ENCODE assay signal across 14 mouse cellular contexts in the genomic region with DNA sequence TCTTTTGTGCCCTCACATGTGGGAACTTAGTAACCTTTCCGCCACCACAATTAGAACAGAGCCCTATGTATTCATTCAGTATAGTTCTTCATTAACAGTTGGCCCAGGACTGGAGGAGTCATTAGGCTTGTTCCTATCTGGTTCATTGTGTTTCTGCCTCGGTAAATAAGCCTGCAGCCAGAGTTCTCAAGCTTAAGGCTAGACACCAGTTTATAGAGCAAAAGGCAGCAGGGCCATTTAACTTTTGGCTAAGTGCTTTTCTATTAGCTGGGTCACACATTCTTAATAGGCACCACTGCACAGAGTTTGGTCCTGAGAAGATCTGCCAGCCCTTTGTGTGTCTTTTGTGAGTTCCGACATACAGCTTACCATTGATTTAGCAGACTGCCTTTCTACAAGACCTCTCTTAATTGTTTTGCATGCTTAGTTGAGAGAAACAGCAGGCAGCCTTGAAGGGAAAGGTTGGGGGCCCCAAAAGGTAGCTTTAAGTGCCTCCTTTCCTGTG. TPM values are rescaled to one million over a fixed set of nuclear protein-coding genes. Genes with fewer than 3 reads are reported as not detected.
A peak's percentile ranks its signal among the peaks of the same experiment; 100 is the strongest.
DNase-seq lines count a peak whose midpoint lies in the region; ATAC-seq lines count a peak whose summit lies in the region.
"Had no signal": no experiment of that assay in that cellular context is flagged by ENCODE, and none has a peak within 500 bp of the region (broad histone marks: within the 10 kb centered on the region; RNA-seq: fewer than 3 reads in every experiment).

No protein-coding gene starts in this region.

- 2% methylated on average over 3 of the region's 3 CpGs for whole genome bisulfite sequencing in forebrain, embryonic 10.5 days
- WGBS in forebrain, embryonic 15.5 days, result 8% methylated on average over 3 of the region's 3 CpGs
- WGBS in hindbrain, embryonic 11.5 days, result 7% methylated on average over 3 of the region's 3 CpGs
- 14% methylated on average over 3 of the region's 3 CpGs for WGBS in neural tube, embryonic 11.5 days

- H3K9me3 ChIP-seq in forebrain, embryonic 10.5 days, result no peaks in the 10 kb centered on the region
- no peaks in the 10 kb centered on the region for H3K9me3 ChIP-seq in forebrain, embryonic 15.5 days
- H3K9me3 ChIP-seq in hindbrain, embryonic 11.5 days (ENCODE audit: control insufficient read depth, low read length), result no peaks in the 10 kb centered on the region
- H3K9me3 ChIP-seq in neural tube, embryonic 11.5 days (ENCODE audit: control insufficient read depth, low read length), result no peaks in the 10 kb centered on the region
- H3K9me3 ChIP-seq: embryonic facial prominence, embryonic 15.5 days; heart, embryonic 12.5 days; liver, embryonic 12.5 days had no signal

- intact Hi-C loops in left cerebral cortex, postnatal 25 days (cut with DNase I), result no loop called here

- H3K27me3 ChIP-seq in forebrain, embryonic 10.5 days (ENCODE audit: poor library complexity, severe bottlenecking), result peaks cover 98% of the 10 kb centered on the region
- peaks cover 9% of the 10 kb centered on the region for H3K27me3 ChIP-seq in forebrain, embryonic 15.5 days
- H3K27me3 ChIP-seq in hindbrain, embryonic 11.5 days (ENCODE audit: control insufficient read depth, insufficient read depth, low read length), result no peaks in the 10 kb centered on the region
- H3K27me3 ChIP-seq in neural tube, embryonic 11.5 days (ENCODE audit: control insufficient read depth, insufficient read depth, low read length), result no peaks in the 10 kb centered on the region
- H3K27me3 ChIP-seq: embryonic facial prominence, embryonic 15.5 days; heart, embryonic 12.5 days; liver, embryonic 12.5 days had no signal

- no peaks in the 10 kb centered on the region for H3K36me3 ChIP-seq in forebrain, embryonic 10.5 days (replicated peaks)
- no peaks in the 10 kb centered on the region for H3K36me3 ChIP-seq in forebrain, embryonic 15.5 days
- no peaks in the 10 kb centered on the region for H3K36me3 ChIP-seq in hindbrain, embryonic 11.5 days (ENCODE audit: control insufficient read depth, insufficient read depth, low read length)
- H3K36me3 ChIP-seq in neural tube, embryonic 11.5 days (ENCODE audit: control insufficient read depth, insufficient read depth, low read length), result no peaks in the 10 kb centered on the region
- H3K36me3 ChIP-seq: embryonic facial prominence, embryonic 15.5 days; heart, embryonic 12.5 days; liver, embryonic 12.5 days had no signal

- H3K9ac ChIP-seq in forebrain, embryonic 15.5 days (replicated peaks), result no peak overlapping the region
- no peak overlapping the region for H3K9ac ChIP-seq in hindbrain, embryonic 11.5 days (ENCODE audit: low read depth, low read length)
- no peak overlapping the region for H3K9ac ChIP-seq in neural tube, embryonic 11.5 days (ENCODE audit: low read length)
- H3K9ac ChIP-seq: embryonic facial prominence, embryonic 15.5 days; heart, embryonic 12.5 days; liver, embryonic 12.5 days had no signal

- H3K4me2 ChIP-seq in forebrain, embryonic 15.5 days (replicated peaks), result no peak overlapping the region
- H3K4me2 ChIP-seq in hindbrain, embryonic 11.5 days (replicated peaks; ENCODE audit: low read depth, low read length), result no peak overlapping the region
- no peak overlapping the region for H3K4me2 ChIP-seq in neural tube, embryonic 11.5 days (ENCODE audit: low read depth)
- H3K4me2 ChIP-seq: embryonic facial prominence, embryonic 15.5 days; heart, embryonic 12.5 days; liver, embryonic 12.5 days had no signal

- no peak overlapping the region for H3K27ac ChIP-seq in forebrain, embryonic 10.5 days
- no peak overlapping the region for H3K27ac ChIP-seq in forebrain, embryonic 15.5 days (replicated peaks)
- H3K27ac ChIP-seq in hindbrain, embryonic 11.5 days (ENCODE audit: low read depth, low read length), result no peak overlapping the region
- peak overlapping the region; percentile 1 for H3K27ac ChIP-seq in neural tube, embryonic 11.5 days (ENCODE audit: low read depth, low read length)
- H3K27ac ChIP-seq: embryonic facial prominence, embryonic 15.5 days; left cerebral cortex, adult 2 months; liver, embryonic 12.5 days had no signal

- H3K4me1 ChIP-seq in forebrain, embryonic 10.5 days, result peaks cover 39% of the 10 kb centered on the region
- peaks cover 7% of the 10 kb centered on the region; the same call in 1 of the 2 replicates for H3K4me1 ChIP-seq in forebrain, embryonic 15.5 days
- H3K4me1 ChIP-seq in hindbrain, embryonic 11.5 days (replicated peaks; ENCODE audit: control insufficient read depth, insufficient read depth, low read length), result no peaks in the 10 kb centered on the region; the same call in 1 of the 2 replicates
- H3K4me1 ChIP-seq in neural tube, embryonic 11.5 days (ENCODE audit: control insufficient read depth, insufficient read depth, low read length), result peaks cover 19% of the 10 kb centered on the region
- H3K4me1 ChIP-seq: liver, embryonic 12.5 days had no signal

- H3K4me3 ChIP-seq in forebrain, embryonic 10.5 days, result no peak overlapping the region
- no peak overlapping the region for H3K4me3 ChIP-seq in forebrain, embryonic 15.5 days
- H3K4me3 ChIP-seq in hindbrain, embryonic 11.5 days (ENCODE audit: low read depth, low read length), result no peak overlapping the region
- H3K4me3 ChIP-seq in neural tube, embryonic 11.5 days (ENCODE audit: low read depth, low read length), result no peak overlapping the region
- H3K4me3 ChIP-seq: embryonic facial prominence, embryonic 15.5 days; heart, embryonic 12.5 days; left cerebral cortex, adult 2 months; liver, embryonic 12.5 days had no signal

- peak; percentile 52 for DNase-seq in forebrain, embryonic 10.5 days (ENCODE audit: extremely low spot score, low spot score)
- peak; percentile 68 for DNase-seq in embryo, embryonic 10 days (ENCODE audit: low spot score)
- peak; percentile 46 for DNase-seq in hindbrain, embryonic 11.5 days (ENCODE audit: low spot score)
- peak; percentile 62 for DNase-seq in neural tube, embryonic 11.5 days (ENCODE audit: low spot score)
- no peak for DNase-seq in gastrocnemius, adult 8-10 months (ENCODE audit: low spot score in 2 of 2)
- DNase-seq in gastrocnemius, postnatal 4 days (ENCODE audit: low spot score in 2 of 2), result no peak
- no peak for DNase-seq in left cerebral cortex, postnatal 25 days (ENCODE audit: low spot score in 2 of 2)
- DNase-seq: cerebellum, adult 18-20 months; lung, postnatal 14 days had no signal

- ATAC-seq in forebrain, embryonic 15.5 days (replicated peaks), result no peak
- ATAC-seq in hindbrain, embryonic 11.5 days (ENCODE audit: low FRiP score), result peak; percentile 89
- peak; percentile 86 for ATAC-seq in neural tube, embryonic 11.5 days (ENCODE audit: insufficient read depth, low FRiP score, low TSS enrichment)
- ATAC-seq: liver, embryonic 12.5 days had no signal

RNA-seq across cellular contexts. Expression of a gene that starts 48.8 kb away (rescaled TPM):
- polyA plus RNA-seq in forebrain, embryonic 10.5 days (2016; fragmentation: Nextera tagmentation; extraction: Ambion mirVana), result 17.0 and 19.6 TPM in 2 replicates
- polyA plus RNA-seq in forebrain, embryonic 15.5 days (2015; fragmentation: Nextera tagmentation; extraction: Ambion mirVana), result 3.1 and 4.9 TPM in 2 replicates
- polyA plus RNA-seq in hindbrain, embryonic 11.5 days (2014; fragmentation: Nextera tagmentation; extraction: Ambion mirVana), result 35.7 and 43.1 TPM in 2 replicates
- 51.0 and 54.6 TPM in 2 replicates for polyA plus RNA-seq in neural tube, embryonic 11.5 days (2014; fragmentation: Nextera tagmentation; extraction: Ambion mirVana)
- total RNA-seq in gastrocnemius, adult 8-10 months (2022), result 10 to 100 TPM in 1 of 4 experiments, 1 to 10 TPM in 3; 5.1 to 11.7 (median 8.2) TPM
- 10 to 100 TPM; 50.7 to 62.7 TPM for total RNA-seq in gastrocnemius, postnatal 4 days (2021)
- total RNA-seq in left cerebral cortex, postnatal 25 days (2021), result 10 to 100 TPM; 27.7 to 31.1 TPM

Comparison
In these comparisons a context has a peak if more than half of its experiments do, and no peak if none do; other contexts are left out.
1. DNase-seq: peak in forebrain, embryonic 10.5 days (single experiment), embryo, embryonic 10 days (single experiment), hindbrain, embryonic 11.5 days (single experiment) and neural tube, embryonic 11.5 days (single experiment); none in gastrocnemius, adult 8-10 months (0 of 2), gastrocnemius, postnatal 4 days (0 of 2) and left cerebral cortex, postnatal 25 days (0 of 2).